Mouse (Mus musculus) thymus, adult 2 months (tissue): ENCODE data around the gene Bcl2l12. TPM values are rescaled to one million over a fixed set of nuclear protein-coding genes. Genes with fewer than 3 reads are reported as not detected.

Experiments
- DNase-seq: peaks from one replicate; pipeline ENCODE4 v3.0.0; 2021
- H3K27ac ChIP-seq: fragments of 200-500 bp; 2 replicates; pipeline ENCODE4 v1.5.1; 2012; ENCODE audit warnings: low read length, control low read depth; ENCODE audit not compliant: control insufficient read depth, insufficient read depth
- H3K27me3 ChIP-seq: fragments of 200-500 bp; 2 replicates; pipeline ENCODE4 v1.6.1; 2012; ENCODE audit warnings: mild to moderate bottlenecking, low read length, moderate library complexity, mixed read lengths; ENCODE audit not compliant: control insufficient read depth, insufficient read depth
- H3K36me3 ChIP-seq: fragments of 200-500 bp; 2 replicates; pipeline ENCODE4 v1.6.1; 2012; ENCODE audit warnings: mild to moderate bottlenecking, low read length, moderate library complexity; ENCODE audit not compliant: control insufficient read depth, insufficient read depth
- H3K4me1 ChIP-seq: fragments of 200-500 bp; replicated peaks from 2 replicates; pipeline ENCODE4 v1.6.1; 2012; ENCODE audit warnings: low read length; ENCODE audit not compliant: control insufficient read depth, insufficient read depth
- H3K4me3 ChIP-seq: fragments of 200-500 bp; 2 replicates; pipeline ENCODE4 v1.5.1; 2012; ENCODE audit warnings: mild to moderate bottlenecking, low read length, control low read depth, moderate library complexity; ENCODE audit not compliant: control insufficient read depth, insufficient read depth
- CTCF ChIP-seq: fragments of 200-500 bp; IDR thresholded peaks from 2 replicates; pipeline ENCODE4 v1.5.1; 2012; ENCODE audit warnings: mild to moderate bottlenecking, control low read depth, low read length, moderate library complexity, borderline replicate concordance; ENCODE audit not compliant: control insufficient read depth, poor library complexity, insufficient read depth; ENCODE audit errors: extremely low read depth
- POLR2A ChIP-seq: fragments of 200-500 bp; IDR thresholded peaks from 2 replicates; pipeline ENCODE4 v1.6.1; 2012; ENCODE audit warnings: mild to moderate bottlenecking, low read length, control low read depth, moderate library complexity; ENCODE audit not compliant: control insufficient read depth, poor library complexity, insufficient read depth; ENCODE audit errors: extremely low read depth
- WGBS: fragments of 180-500 bp; shearing (Covaris S2); methylation state at CpG from one replicate; pipeline ENCODE4 v1.1.7; 2018; 5-methylcytosine and 5-hydroxymethylcytosine counted together
- polyA plus RNA-seq: library from polyadenylated mRNA; depleted of rRNA; stranded (reverse); fragments of >200 nt; gene quantifications from 2 replicates; pipeline ENCODE4 v1.2.3, GENCODE M21; 2012

Bcl2l12 gene
- polyA plus RNA-seq, 1 experiment: 85.6 TPM

- DNase-seq: peak; percentile 80
- TF ChIP-seq POLR2A (no peak), CTCF (peak; percentile 84; the same call in 1 of the 2 replicates)
- H3K27ac ChIP-seq: no peak overlapping the region
- H3K4me1 ChIP-seq: no peaks in the 10 kb centered on the region
- H3K27me3 ChIP-seq: no peaks in the 10 kb centered on the region
- 62% methylated on average over 7 of the region's 7 CpGs for WGBS
- no peak overlapping the region for H3K4me3 ChIP-seq
- H3K36me3 ChIP-seq: peaks cover 68% of the 10 kb centered on the region
These were observed 39.3 kb upstream of the Bcl2l12 start for GRCm38 (mm10) chr7:45037720-45038361.

DNA sequence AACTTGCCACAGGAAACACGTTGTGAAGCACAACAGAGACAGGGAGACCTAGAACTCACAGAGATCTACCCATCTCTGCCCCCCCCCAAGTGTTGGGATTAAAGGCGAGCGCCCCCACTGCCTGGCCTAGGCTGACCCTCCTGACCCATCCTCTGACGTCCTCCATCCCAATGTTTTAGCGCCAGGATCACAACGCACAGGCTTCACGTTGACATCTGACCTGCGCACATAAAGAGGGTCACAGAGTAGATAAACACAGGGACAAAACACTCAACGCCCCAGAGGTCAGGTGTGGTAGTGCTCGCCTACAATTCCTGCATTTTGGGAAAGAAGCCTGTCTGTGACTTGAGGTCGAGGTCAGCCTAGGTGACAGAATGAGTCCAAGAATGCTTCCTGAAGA lies 38.2 kb upstream of the Bcl2l12 start:
- H3K27ac ChIP-seq: no peak overlapping the region
- WGBS: 97% methylated on average over 11 of the region's 11 CpGs
- no peak for DNase-seq
- H3K27me3 ChIP-seq: no peaks in the 10 kb centered on the region
- no peaks in the 10 kb centered on the region for H3K4me1 ChIP-seq
- TF ChIP-seq CTCF (no peak), POLR2A (no peak)
- H3K4me3 ChIP-seq: no peak overlapping the region
- peaks cover 67% of the 10 kb centered on the region for H3K36me3 ChIP-seq

GRCm38 (mm10) chr7:45035631-45036030 lies 37.1 kb upstream of the Bcl2l12 start:
- Histone ChIP-seq H3K27ac (no peak overlapping the region), H3K36me3 (peaks cover 62% of the 10 kb centered on the region), H3K4me3 (no peak overlapping the region), H3K27me3 (no peaks in the 10 kb centered on the region), H3K4me1 (no peaks in the 10 kb centered on the region)
- DNase-seq: no peak
- no peak for TF ChIP-seq CTCF
- no peak for TF ChIP-seq POLR2A
- WGBS: 88% methylated on average over 3 of the region's 3 CpGs

GRCm38 (mm10) chr7:45033722-45034359 lies 35.3 kb upstream of the Bcl2l12 start:
- no peaks in the 10 kb centered on the region for H3K27me3 ChIP-seq
- no peak overlapping the region for H3K27ac ChIP-seq
- peaks cover 72% of the 10 kb centered on the region for H3K36me3 ChIP-seq
- WGBS: 96% methylated on average over 19 of the region's 19 CpGs
- no peaks in the 10 kb centered on the region for H3K4me1 ChIP-seq
- DNase-seq: no peak
- no peak overlapping the region for H3K4me3 ChIP-seq
- TF ChIP-seq POLR2A (no peak), CTCF (no peak)

DNA sequence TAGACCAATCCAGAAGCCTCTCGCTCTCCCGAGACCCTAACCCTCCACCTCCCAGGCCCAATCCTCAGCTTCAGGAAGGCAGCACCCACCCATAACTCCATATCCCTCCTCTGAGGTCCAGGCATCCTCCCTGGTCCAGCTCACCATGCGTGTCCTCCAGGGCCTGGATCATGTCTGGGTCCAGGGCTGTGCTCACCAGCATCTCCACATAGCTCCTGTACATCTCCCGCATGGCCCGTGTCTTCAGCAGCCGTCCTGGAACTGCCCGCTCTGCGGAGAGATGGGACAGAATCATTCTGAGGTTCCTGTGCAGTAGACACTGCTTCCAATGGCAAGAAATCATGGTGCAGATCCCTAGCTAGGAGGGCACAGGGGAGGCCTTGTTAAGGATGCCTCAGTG lies 32.3 kb upstream of the Bcl2l12 start:
- 98% methylated on average over 8 of the region's 8 CpGs for WGBS
- peaks cover 72% of the 10 kb centered on the region for H3K36me3 ChIP-seq

GRCm38 (mm10) chr7:45029995-45030394 lies 31.5 kb upstream of the Bcl2l12 start:
- H3K27me3 ChIP-seq: no peaks in the 10 kb centered on the region
- no peak for DNase-seq
- TF ChIP-seq POLR2A: no peak
- TF ChIP-seq CTCF: no peak
- no peak overlapping the region for H3K4me3 ChIP-seq
- peaks cover 64% of the 10 kb centered on the region for H3K36me3 ChIP-seq
- no peak overlapping the region for H3K27ac ChIP-seq
- H3K4me1 ChIP-seq: no peaks in the 10 kb centered on the region
- WGBS: 97% methylated on average over 6 of the region's 6 CpGs

More for the DNA sequence above, 32.3 kb upstream of the Bcl2l12 start:
- Histone ChIP-seq H3K27ac (no peak overlapping the region), H3K4me1 (no peaks in the 10 kb centered on the region), H3K4me3 (no peak overlapping the region), H3K27me3 (no peaks in the 10 kb centered on the region)
- no peak for DNase-seq
- TF ChIP-seq CTCF: no peak
- TF ChIP-seq POLR2A: no peak
